Mouse (Mus musculus): ENCODE data around the gene Mnx1.

GRCm38 (mm10) chr5:29456895-29457656 is 21.2 kb downstream of the Mnx1 start:
- no peak for TF ChIP-seq POLR2A (IDR thresholded peaks at IDR 0.05; ENCODE audit: low read depth, low read length)
- no peak for TF ChIP-seq CTCF (conservative IDR thresholded peaks at IDR 0.05; ENCODE audit: insufficient read depth, insufficient read length, low read depth, low read length)
